Mouse (Mus musculus): ENCODE data around the gene Slc17a6. TPM values are rescaled to one million over a fixed set of nuclear protein-coding genes. Genes with fewer than 3 reads are reported as not detected.

Gene Slc17a6
- polyA plus RNA-seq (2012; ENCODE audit: low replicate concordance): not detected in 2 replicates

DNA sequence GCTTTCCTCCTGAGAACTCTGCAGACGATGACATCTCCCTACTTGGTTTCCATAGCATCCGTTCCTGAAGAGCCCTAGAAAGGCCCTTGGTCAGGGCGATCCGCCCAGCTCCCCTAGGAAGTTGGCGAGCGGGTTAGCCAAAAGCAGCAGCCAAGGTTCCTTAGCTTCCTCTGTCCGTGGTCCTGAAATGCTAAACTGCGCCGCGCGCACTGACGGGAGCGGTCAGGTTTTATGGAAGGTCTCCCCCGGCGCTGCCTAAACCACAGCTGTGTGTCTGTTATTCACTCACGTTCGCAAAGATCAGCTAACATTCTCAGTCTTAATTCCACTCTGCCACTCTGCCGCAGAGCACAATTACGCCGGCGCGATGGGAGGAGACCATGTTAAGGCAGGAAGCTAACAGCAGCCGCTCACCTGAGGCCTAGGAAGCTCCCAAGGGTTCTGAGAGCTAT is at the start of gene Slc17a6:
Gene Slc17a6 (plus strand): TSS at position 313 of the 452 bp plus-strand sequence.

Other genes starting within 250 kb of the Slc17a6 start
- gene Ano5, start 111.0 kb upstream of the Slc17a6 start, polyA plus RNA-seq (2012; ENCODE audit: low replicate concordance): not detected in 2 replicates
- gene Gas2, start 240.0 kb downstream of the Slc17a6 start, polyA plus RNA-seq (2012; ENCODE audit: low replicate concordance): 0.75 and 1.1 TPM in 2 replicates
- 4.9 and 8.4 TPM in 2 replicates for gene Fancf, start 240.3 kb downstream of the Slc17a6 start, polyA plus RNA-seq (2012; ENCODE audit: low replicate concordance)

Measured in hematopoietic multipotent progenitor cell, adult 10-12 weeks (in vitro differentiated cells).